Mouse (Mus musculus): ENCODE measurements around the gene Ank2. TPM values are rescaled to one million over a fixed set of nuclear protein-coding genes. Genes with fewer than 3 reads are reported as not detected.

Ank2 gene
- total RNA-seq, 1 experiment from 2014 or later: 0.25 TPM

DNA sequence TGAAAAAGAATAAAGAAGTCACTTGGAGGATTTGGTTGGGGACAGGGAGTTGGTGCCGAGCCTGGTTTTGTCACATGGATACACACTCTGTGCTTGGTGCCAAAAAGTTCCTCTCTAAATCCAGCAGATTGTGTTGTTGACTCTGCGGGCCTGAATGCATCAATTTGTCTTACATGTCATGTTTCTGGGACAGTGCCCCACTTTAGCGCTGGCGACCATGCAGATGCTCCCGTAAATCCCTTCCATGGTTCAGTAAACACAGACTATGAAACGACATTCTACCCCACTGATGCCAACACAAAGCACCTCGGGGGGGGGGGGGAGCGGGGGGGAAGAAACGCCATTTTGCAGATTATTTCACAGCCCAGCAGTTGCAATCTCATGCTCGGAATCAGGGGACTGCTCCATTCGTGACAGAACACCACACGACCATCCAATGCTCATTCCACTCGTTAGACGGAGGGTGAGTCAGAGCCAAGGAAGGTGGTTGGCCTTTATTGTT, 112.1 kb downstream of the Ank2 start:
- ATAC-seq (replicated peaks in 1 of 2; ENCODE audit: insufficient read depth in 1 of 2, low FRiP score in 2 of 2, low TSS enrichment in 1 of 2, low read depth in 1 of 2, poor library complexity in 2 of 2, severe bottlenecking in 2 of 2): no peak

DNA sequence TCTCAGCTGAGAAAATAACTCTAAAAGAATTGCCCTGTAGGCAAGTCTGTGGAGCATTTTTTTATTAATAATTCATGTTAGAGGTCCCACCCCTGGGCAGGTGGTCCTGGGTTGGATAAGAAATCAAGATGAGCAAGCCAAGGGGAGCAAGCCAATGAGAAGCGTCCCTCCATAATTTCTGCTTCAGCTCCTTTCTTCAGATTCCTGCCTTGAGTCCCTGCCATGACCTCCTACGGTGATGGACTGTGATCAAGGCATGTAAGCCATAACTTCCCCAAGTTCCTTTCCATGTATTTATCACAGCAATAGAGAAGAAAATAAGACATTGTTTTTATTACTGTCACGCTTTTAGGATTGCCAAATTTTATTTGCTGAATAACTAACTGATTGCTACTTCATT, 115.9 kb downstream of the Ank2 start:
- ATAC-seq (replicated peaks in 1 of 2; ENCODE audit: insufficient read depth in 1 of 2, low FRiP score in 2 of 2, low TSS enrichment in 1 of 2, low read depth in 1 of 2, poor library complexity in 2 of 2, severe bottlenecking in 2 of 2): no peak

DNA sequence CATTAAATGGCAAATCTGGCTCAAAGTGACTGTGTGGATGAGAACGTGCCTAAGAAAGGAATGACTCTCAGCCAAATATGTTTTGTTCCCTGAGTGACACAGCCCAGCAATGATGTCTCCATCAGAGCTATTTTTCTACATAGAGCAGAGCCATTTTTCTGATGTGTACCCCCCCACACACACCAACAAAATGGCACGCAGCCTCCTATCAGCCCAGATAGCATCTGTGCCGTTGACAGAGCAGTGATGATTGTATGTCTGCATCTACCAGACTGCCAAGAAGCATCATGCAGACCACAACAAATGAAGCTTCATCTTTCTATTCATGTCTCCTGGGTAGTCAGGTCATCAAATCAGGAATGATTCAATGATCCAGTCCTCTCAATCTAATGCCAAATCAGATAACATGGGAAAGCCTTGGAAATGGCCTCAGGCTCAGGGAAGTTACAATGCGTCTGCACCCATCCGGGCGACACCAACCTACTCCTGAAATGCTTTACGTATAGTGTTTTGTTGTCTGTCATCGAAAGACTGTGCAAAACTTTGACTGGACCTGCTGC, 122.2 kb downstream of the Ank2 start:
- no peak for ATAC-seq (replicated peaks in 1 of 2; ENCODE audit: insufficient read depth in 1 of 2, low FRiP score in 2 of 2, low TSS enrichment in 1 of 2, low read depth in 1 of 2, poor library complexity in 2 of 2, severe bottlenecking in 2 of 2)

DNA sequence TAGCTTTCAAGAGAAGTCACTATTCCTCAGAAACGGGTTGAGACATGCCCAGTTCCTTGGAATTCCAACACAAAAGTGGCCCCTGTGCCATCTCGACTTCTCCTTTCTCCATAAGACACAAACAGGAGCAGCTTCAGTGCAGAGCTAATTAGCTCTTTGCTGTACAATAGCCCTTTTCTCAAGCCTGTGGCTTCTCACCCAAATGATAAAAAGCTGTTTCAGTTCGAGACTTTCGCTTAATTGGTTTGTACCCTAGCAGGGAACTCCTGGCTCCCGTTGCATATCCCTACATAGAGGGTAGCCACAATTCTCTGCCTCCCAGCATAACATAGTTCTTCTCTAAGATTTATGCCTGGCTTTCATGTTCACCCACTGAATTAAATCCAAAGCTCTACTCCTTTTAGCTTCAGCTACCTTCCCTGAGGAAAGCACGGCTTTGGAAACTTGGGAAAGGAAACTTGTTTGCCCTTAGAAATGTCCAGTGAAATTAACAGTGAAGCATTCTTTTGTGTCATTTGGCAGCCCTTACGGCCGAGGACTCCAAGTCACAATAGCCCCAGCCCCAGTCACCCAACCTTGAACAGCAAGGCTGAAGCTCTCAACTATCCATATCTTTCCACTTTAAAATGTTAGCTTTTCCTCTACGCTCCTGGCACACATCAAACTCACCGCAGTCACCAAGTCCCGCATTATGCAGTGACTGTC, 123.0 kb downstream of the Ank2 start:
- no peak for ATAC-seq (replicated peaks in 1 of 2; ENCODE audit: insufficient read depth in 1 of 2, low FRiP score in 2 of 2, low TSS enrichment in 1 of 2, low read depth in 1 of 2, poor library complexity in 2 of 2, severe bottlenecking in 2 of 2)

DNA sequence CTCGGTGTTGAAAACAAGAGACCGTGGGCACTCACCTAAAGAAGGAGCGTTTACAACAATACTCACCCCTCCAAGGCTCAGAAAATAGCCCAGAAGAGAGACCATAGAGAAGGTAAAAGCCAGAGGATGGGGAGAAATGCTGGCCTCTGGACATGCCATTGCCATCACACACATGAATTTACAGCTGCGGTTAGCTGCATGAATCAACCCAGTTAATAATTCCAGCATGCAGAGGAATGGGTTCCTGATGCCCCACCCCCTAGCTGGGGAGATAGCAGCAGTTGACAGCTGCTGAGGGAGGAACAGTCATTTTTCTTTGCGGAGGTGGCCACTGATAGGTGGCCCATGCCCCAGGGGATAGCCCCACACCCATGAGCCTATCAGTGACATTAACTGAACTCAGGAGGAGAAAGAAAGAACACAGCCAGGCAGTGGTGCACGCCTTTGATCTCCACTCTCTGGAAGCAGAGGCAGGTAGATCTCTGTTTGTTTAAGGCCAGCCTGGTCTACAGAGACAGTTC, 124.9 kb downstream of the Ank2 start:
- no peak for ATAC-seq (replicated peaks in 1 of 2; ENCODE audit: insufficient read depth in 1 of 2, low FRiP score in 2 of 2, low TSS enrichment in 1 of 2, low read depth in 1 of 2, poor library complexity in 2 of 2, severe bottlenecking in 2 of 2)

DNA sequence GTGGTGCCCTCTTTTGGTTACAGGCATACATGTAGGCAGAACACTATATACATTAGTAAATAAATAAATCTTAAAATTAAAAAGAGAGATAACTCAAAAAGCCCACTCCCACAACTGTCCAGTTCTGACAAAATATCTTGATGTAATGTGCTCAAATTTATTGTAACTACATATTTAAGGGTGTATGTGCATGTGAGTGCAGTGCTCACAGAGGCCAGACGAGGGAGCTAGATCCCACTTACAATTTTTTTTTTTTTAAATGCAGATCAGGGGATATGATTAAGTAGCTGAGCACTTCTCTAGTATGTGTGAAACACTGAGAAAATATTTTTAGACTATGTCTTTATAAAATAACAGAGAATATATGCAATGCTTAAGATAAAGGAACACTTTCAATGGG, 127.4 kb downstream of the Ank2 start:
- no peak for ATAC-seq (replicated peaks in 1 of 2; ENCODE audit: insufficient read depth in 1 of 2, low FRiP score in 2 of 2, low TSS enrichment in 1 of 2, low read depth in 1 of 2, poor library complexity in 2 of 2, severe bottlenecking in 2 of 2)

DNA sequence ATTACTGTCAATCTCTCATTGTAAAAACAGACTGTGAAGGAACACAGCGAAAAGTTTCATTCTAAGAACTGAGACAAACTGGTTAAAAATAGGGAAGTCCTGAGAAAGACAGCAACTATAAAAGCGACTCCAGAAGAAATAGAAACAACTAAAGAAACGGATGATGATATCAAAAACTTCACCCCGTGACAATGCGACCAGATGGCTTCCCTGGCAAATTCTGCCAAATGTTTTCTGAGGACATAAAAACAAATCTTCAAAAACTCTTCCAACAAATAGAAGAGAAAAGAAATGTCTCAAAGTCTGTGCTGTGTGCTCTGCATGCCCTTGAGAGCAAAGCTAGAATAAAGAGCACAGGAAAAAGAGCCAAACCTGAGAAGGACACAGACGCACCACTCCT, 129.6 kb downstream of the Ank2 start:
- no peak for ATAC-seq (replicated peaks in 1 of 2; ENCODE audit: insufficient read depth in 1 of 2, low FRiP score in 2 of 2, low TSS enrichment in 1 of 2, low read depth in 1 of 2, poor library complexity in 2 of 2, severe bottlenecking in 2 of 2)

DNA sequence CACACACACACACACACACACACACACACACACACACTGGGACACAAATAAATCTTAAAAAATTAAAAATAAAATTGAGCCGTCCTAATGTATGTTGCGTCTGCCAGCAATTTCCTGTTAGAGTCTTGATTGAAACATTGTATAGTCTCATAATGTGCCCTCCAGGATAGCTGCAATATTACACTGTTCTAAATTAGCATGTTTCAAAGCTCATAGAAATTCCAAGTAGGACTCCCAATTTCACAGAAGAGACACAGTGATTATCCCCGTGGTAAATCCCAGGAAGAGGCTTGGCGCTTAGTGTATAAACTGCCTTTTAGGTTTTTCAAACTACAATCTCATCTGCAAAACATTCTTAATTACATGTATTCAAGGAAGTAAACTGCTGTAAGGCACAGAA, 131.7 kb downstream of the Ank2 start:
- ATAC-seq (replicated peaks in 1 of 2; ENCODE audit: insufficient read depth in 1 of 2, low FRiP score in 2 of 2, low TSS enrichment in 1 of 2, low read depth in 1 of 2, poor library complexity in 2 of 2, severe bottlenecking in 2 of 2): no peak

DNA sequence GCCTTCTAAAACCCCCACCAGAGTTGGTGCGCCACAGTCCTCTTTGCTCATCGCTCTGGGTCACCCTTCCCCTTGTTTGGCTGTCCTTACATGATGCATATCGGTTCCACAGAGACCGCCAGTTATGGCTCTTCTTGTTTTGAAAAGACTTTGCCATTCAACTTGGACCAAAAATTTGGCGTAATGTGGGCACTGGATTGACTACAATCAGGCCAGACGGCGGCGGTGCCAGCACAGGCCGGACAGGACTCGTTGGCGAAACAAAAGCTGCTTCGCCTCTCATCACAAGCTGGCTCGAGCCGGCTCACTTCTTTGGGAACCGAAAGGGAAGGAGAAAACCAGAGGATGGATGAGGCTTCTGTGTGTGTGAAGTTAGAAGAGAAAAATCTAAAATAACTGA, 135.6 kb downstream of the Ank2 start:
- ATAC-seq (replicated peaks in 1 of 2; ENCODE audit: insufficient read depth in 1 of 2, low FRiP score in 2 of 2, low TSS enrichment in 1 of 2, low read depth in 1 of 2, poor library complexity in 2 of 2, severe bottlenecking in 2 of 2): no peak

DNA sequence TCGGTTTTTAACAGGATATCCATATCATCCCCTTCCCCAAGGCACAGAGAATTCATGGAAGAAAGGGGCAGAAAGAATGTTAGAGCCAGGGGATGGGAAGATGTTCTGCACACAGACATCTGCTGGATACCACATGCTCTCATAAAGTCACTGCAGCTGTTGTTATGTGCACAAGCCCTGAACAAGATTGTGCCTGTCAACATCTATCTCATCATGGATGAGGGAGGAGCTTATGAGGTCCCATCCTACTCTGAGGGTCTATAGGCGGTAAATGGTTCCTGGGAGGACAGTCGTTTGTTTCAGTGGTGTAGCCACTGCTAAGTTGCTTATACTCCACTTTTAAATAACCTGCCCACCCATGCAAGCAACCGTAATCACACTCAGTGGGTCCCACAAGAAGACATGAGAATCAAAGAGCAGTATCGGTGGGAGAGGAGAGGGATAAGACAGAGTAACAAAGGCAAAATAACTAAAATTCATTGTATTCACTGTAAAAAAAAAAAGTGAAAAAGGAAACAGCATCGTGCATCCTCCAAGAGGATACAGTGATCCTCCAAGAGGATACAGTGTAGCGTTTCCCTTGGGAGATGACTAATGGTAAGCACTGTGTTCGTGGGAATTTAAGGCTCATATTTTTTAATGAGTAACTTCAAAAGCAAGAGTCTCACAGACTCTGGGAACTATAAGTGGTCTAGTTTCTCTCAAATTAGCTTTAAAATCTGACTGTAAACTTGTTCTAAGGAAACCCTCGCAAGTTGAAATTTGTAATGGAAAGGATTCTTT, 136.3 kb downstream of the Ank2 start:
- no peak for ATAC-seq (replicated peaks in 1 of 2; ENCODE audit: insufficient read depth in 1 of 2, low FRiP score in 2 of 2, low TSS enrichment in 1 of 2, low read depth in 1 of 2, poor library complexity in 2 of 2, severe bottlenecking in 2 of 2)

DNA sequence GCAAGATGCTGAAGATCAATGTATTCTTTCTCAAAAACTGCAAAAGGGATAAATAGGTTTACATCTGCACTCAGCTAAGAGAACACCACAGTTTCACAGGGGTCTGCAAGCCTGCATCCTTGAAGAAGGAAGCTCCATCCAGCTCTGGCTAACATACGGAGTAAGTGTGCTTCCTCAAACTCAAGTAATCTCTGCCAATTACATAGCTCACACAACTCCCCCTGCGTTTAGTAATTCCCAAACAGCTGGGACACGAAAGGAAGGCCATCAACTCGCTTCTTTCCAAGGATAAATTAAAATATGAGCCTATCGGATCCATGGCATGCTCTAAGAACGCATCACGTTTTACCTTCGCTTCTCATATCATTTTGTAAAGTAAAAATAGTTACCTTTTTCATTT, 137.3 kb downstream of the Ank2 start:
- ATAC-seq (replicated peaks in 1 of 2; ENCODE audit: insufficient read depth in 1 of 2, low FRiP score in 2 of 2, low TSS enrichment in 1 of 2, low read depth in 1 of 2, poor library complexity in 2 of 2, severe bottlenecking in 2 of 2): no peak

DNA sequence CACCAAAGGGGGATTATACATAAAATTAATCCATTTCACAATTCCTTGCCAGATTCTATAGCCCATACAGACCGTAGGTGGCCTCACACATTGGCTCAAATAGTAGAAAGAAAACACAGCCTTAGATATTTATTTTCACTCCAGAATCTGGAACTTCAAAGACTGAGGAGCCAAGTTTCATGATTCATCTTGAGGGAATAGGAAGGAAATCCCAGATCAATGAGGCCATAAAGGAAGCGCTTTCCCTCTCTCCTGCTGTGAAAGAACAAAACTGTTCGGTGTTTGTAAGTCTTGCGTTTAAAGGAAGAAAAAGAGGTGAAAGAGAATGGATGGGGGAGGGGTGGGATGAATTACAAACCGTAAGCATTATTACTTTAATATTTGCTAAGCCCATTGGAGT, 137.8 kb downstream of the Ank2 start:
- ATAC-seq (replicated peaks in 1 of 2; ENCODE audit: insufficient read depth in 1 of 2, low FRiP score in 2 of 2, low TSS enrichment in 1 of 2, low read depth in 1 of 2, poor library complexity in 2 of 2, severe bottlenecking in 2 of 2): no peak

DNA sequence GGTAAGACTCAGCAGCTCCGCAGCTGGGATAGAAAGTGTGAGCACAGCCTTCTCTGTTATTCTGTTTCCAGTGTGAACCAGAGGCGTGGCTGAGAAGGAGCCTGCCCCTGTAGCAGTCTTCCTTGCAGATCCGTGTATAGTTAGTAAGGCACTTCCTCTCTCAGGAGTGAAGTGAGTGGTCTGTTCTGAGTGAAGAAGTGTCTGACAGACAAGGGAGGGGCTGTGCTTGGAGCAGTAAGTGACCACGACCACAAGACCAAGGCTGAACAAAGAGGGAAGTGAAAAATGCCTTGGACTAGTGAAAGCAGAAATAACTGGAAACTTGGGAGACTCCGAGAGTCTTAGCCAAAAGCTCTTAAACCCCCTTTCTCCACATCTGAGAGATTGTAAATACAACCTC, 143.9 kb downstream of the Ank2 start:
- peak; percentile 86 to 89 for ATAC-seq (replicated peaks in 1 of 2; ENCODE audit: insufficient read depth in 1 of 2, low FRiP score in 2 of 2, low TSS enrichment in 1 of 2, low read depth in 1 of 2, poor library complexity in 2 of 2, severe bottlenecking in 2 of 2)

DNA sequence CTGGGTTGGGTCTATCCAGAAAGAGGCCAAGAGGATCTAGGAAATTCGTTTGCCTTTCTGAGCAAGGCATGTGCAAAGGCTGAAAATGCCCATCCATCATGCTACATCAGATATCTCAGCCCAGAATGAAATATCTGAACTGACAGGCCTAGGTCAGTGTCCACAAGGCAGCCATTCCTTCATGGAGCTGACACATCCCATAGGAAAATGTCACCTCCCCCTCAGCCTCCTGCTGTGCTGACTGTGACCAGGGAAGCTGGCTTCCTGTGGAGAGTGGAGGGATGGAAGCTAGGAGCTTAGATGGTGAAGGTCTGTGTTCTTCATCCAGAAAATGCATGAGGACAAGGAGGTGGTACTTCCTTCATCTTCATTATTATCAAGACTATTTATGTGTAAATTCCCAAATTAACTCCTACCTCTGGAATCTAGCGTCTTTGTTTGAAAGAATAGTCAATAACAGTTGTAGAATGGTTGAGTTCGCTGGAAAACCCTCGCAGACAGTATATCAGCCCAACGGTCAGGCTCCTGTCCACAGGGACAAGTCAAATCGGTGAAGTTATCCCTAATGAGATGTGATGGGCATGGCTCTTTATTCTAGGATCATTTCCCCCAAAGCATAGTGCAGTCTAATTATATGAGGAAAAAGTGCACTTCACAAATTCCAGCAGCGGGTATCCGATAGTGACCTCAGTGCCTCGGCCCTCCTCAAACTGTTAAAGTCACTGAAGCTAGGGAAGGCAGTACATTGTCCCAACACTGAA, 148.4 kb downstream of the Ank2 start:
- no peak for ATAC-seq (replicated peaks in 1 of 2; ENCODE audit: insufficient read depth in 1 of 2, low FRiP score in 2 of 2, low TSS enrichment in 1 of 2, low read depth in 1 of 2, poor library complexity in 2 of 2, severe bottlenecking in 2 of 2)

DNA sequence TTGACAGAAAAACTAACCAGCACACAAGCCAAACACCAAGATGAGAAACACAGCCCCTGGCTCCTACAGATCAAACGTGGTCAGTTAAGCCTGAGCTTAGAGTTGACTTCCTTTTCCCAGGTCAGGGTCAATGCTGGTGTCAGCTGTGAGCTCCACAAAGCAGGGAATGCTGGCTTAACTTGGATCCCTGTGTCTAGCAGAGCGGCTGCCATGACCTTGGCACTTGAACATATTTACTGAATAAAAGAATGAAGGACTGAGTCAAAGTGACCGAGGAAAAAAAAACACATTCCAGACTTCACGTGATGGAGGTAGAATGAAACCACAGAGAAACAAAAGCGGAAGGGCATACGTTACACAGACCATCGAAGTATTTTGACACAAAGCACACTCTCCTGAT, 150.2 kb downstream of the Ank2 start:
- no peak for ATAC-seq (replicated peaks in 1 of 2; ENCODE audit: insufficient read depth in 1 of 2, low FRiP score in 2 of 2, low TSS enrichment in 1 of 2, low read depth in 1 of 2, poor library complexity in 2 of 2, severe bottlenecking in 2 of 2)

DNA sequence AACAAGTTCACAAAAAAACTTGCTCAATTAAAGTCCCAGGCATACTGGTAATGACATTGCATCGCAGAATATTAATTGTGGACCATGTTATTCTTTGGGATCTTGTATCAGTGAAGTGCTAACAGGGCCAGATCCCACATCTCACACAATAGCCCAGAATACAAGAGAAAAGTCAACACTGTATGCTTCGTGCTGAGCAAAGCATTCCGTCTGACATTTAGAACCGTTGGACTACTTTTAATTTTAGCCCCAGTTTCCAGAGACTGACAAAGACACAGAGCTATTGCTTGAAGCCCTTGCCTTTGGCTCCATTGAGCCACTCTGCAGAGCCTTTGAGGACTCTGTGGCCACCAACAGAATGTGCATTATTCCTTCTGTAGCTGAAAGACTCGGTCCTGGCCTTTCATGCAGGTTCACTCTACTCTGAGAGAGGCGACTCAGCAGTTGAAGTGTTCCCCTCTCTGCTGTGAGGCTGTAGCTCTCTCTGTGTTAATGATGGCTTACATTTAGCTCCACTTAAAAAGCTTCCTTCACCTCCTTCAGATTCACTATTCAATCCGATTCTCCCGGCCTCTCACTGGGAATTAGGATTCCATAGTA, 153.2 kb downstream of the Ank2 start:
- no peak for ATAC-seq (replicated peaks in 1 of 2; ENCODE audit: insufficient read depth in 1 of 2, low FRiP score in 2 of 2, low TSS enrichment in 1 of 2, low read depth in 1 of 2, poor library complexity in 2 of 2, severe bottlenecking in 2 of 2)

DNA sequence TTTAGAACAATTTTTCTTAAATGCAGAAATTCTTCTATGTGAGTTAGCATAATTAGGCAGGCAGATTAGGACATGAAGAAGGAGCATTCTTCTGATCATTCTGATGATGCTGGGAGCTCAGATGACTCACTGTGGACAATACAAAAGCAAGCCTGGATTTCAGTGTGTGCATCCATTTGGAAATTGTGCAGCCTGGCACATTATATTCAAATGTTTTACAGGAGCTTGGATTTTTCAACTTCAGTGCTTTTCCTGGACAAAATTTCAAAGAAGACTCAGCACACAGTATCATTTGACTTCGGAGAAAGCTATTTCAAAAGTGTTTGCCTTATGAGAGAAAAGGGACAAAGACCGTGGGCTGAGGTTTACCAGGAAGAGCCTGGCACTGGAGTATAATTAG, 157.8 kb downstream of the Ank2 start:
- ATAC-seq (replicated peaks in 1 of 2; ENCODE audit: insufficient read depth in 1 of 2, low FRiP score in 2 of 2, low TSS enrichment in 1 of 2, low read depth in 1 of 2, poor library complexity in 2 of 2, severe bottlenecking in 2 of 2): no peak

Measured in hematopoietic stem cell, adult 5-6 weeks (primary cell).